Mouse (Mus musculus) liver, postnatal 0 days (tissue): ENCODE measurements around the gene 4932438H23Rik.

Source experiments
- CTCF ChIP-seq: sonication (generic); IDR thresholded peaks from 2 replicates; pipeline ENCODE4 v1.5.1; 2016; ENCODE audit warnings: antibody characterized with exemption, low read depth
- EP300 ChIP-seq: IDR thresholded peaks from 2 replicates; pipeline ENCODE4 v1.6.1; 2016; ENCODE audit warnings: antibody characterized with exemption, low read depth, mild to moderate bottlenecking

- TF ChIP-seq CTCF, result no peak
- no peak for TF ChIP-seq EP300
Measured at GRCm38 (mm10) chr16:91055150-91055549, 39.8 kb downstream of the 4932438H23Rik start.
